Mouse (Mus musculus): Measurements from ENCODE around the gene Tmcc1. TPM values are rescaled to one million over a fixed set of nuclear protein-coding genes. Genes with fewer than 3 reads are reported as not detected.

Tmcc1 gene
- polyA plus RNA-seq, 1 experiment, result 97.7 TPM

- Histone ChIP-seq H3K4me3 (ENCODE audit: control insufficient read depth, low read depth, low read length) (no peak overlapping the region), H3K36me3 (ENCODE audit: control insufficient read depth, insufficient read depth, low read length) (no peaks in the 10 kb centered on the region), H3K27me3 (ENCODE audit: control insufficient read depth, insufficient read depth, low read length) (no peaks in the 10 kb centered on the region), H3K4me1 (ENCODE audit: control insufficient read depth, insufficient read depth, low read length) (peaks cover 21% of the 10 kb centered on the region), H3K27ac (ENCODE audit: control insufficient read depth, insufficient read depth, low read depth, low read length) (no peak overlapping the region)
- TF ChIP-seq POLR2A (IDR thresholded peaks at IDR 0.05; ENCODE audit: control insufficient read depth, low read depth, low read length), result no peak
- TF ChIP-seq CTCF (IDR thresholded peaks at IDR 0.05; ENCODE audit: control insufficient read depth, insufficient read depth, insufficient replicate concordance, low read depth, low read length), result no peak
Measured at GRCm38 (mm10) chr6:115989607-115990006, 203.7 kb downstream of the Tmcc1 start.

GRCm38 (mm10) chr6:115989032-115989431 lies 204.3 kb downstream of the Tmcc1 start:
- no peak overlapping the region for H3K4me3 ChIP-seq (ENCODE audit: control insufficient read depth, low read depth, low read length)
- TF ChIP-seq POLR2A (IDR thresholded peaks at IDR 0.05; ENCODE audit: control insufficient read depth, low read depth, low read length) (no peak), CTCF (IDR thresholded peaks at IDR 0.05; ENCODE audit: control insufficient read depth, insufficient read depth, insufficient replicate concordance, low read depth, low read length) (no peak)
- no peak overlapping the region for H3K27ac ChIP-seq (ENCODE audit: control insufficient read depth, insufficient read depth, low read depth, low read length)
- no peaks in the 10 kb centered on the region for H3K27me3 ChIP-seq (ENCODE audit: control insufficient read depth, insufficient read depth, low read length)
- no peaks in the 10 kb centered on the region for H3K36me3 ChIP-seq (ENCODE audit: control insufficient read depth, insufficient read depth, low read length)
- H3K4me1 ChIP-seq (ENCODE audit: control insufficient read depth, insufficient read depth, low read length), result peaks cover 19% of the 10 kb centered on the region

GRCm38 (mm10) chr6:115987096-115987747 lies 206.1 kb downstream of the Tmcc1 start:
- peaks cover 11% of the 10 kb centered on the region; the same call in 1 of the 2 replicates for H3K4me1 ChIP-seq (ENCODE audit: control insufficient read depth, insufficient read depth, low read length)

GRCm38 (mm10) chr6:115986472-115987095 lies 206.7 kb downstream of the Tmcc1 start:
- peaks cover 11% of the 10 kb centered on the region; the same call in 1 of the 2 replicates for H3K4me1 ChIP-seq (ENCODE audit: control insufficient read depth, insufficient read depth, low read length)
- TF ChIP-seq POLR2A (IDR thresholded peaks at IDR 0.05; ENCODE audit: control insufficient read depth, low read depth, low read length), result no peak
- no peak for TF ChIP-seq CTCF (IDR thresholded peaks at IDR 0.05; ENCODE audit: control insufficient read depth, insufficient read depth, insufficient replicate concordance, low read depth, low read length)
- no peaks in the 10 kb centered on the region for H3K27me3 ChIP-seq (ENCODE audit: control insufficient read depth, insufficient read depth, low read length)
- no peaks in the 10 kb centered on the region for H3K36me3 ChIP-seq (ENCODE audit: control insufficient read depth, insufficient read depth, low read length)
- no peak overlapping the region for H3K4me3 ChIP-seq (ENCODE audit: control insufficient read depth, low read depth, low read length)
- H3K27ac ChIP-seq (ENCODE audit: control insufficient read depth, insufficient read depth, low read depth, low read length), result peak overlapping the region; percentile 74

More at GRCm38 (mm10) chr6:115987096-115987747, 206.1 kb downstream of the Tmcc1 start:
- TF ChIP-seq CTCF (IDR thresholded peaks at IDR 0.05; ENCODE audit: control insufficient read depth, insufficient read depth, insufficient replicate concordance, low read depth, low read length), result no peak
- no peak for TF ChIP-seq POLR2A (IDR thresholded peaks at IDR 0.05; ENCODE audit: control insufficient read depth, low read depth, low read length)
- no peaks in the 10 kb centered on the region for H3K27me3 ChIP-seq (ENCODE audit: control insufficient read depth, insufficient read depth, low read length)
- no peak overlapping the region for H3K4me3 ChIP-seq (ENCODE audit: control insufficient read depth, low read depth, low read length)
- H3K27ac ChIP-seq (ENCODE audit: control insufficient read depth, insufficient read depth, low read depth, low read length), result peak overlapping the region; percentile 57; the same call in 1 of the 2 replicates
- no peaks in the 10 kb centered on the region for H3K36me3 ChIP-seq (ENCODE audit: control insufficient read depth, insufficient read depth, low read length)

GRCm38 (mm10) chr6:115985622-115986021 lies 207.7 kb downstream of the Tmcc1 start:
- Histone ChIP-seq H3K27ac (ENCODE audit: control insufficient read depth, insufficient read depth, low read depth, low read length) (no peak overlapping the region), H3K27me3 (ENCODE audit: control insufficient read depth, insufficient read depth, low read length) (no peaks in the 10 kb centered on the region), H3K4me3 (ENCODE audit: control insufficient read depth, low read depth, low read length) (no peak overlapping the region), H3K36me3 (ENCODE audit: control insufficient read depth, insufficient read depth, low read length) (no peaks in the 10 kb centered on the region), H3K4me1 (ENCODE audit: control insufficient read depth, insufficient read depth, low read length) (peaks cover 11% of the 10 kb centered on the region; the same call in 1 of the 2 replicates)
- no peak for TF ChIP-seq POLR2A (IDR thresholded peaks at IDR 0.05; ENCODE audit: control insufficient read depth, low read depth, low read length)
- no peak for TF ChIP-seq CTCF (IDR thresholded peaks at IDR 0.05; ENCODE audit: control insufficient read depth, insufficient read depth, insufficient replicate concordance, low read depth, low read length)

- peaks cover 11% of the 10 kb centered on the region; the same call in 1 of the 2 replicates for H3K4me1 ChIP-seq (ENCODE audit: control insufficient read depth, insufficient read depth, low read length)
- H3K4me3 ChIP-seq (ENCODE audit: control insufficient read depth, low read depth, low read length), result no peak overlapping the region
- H3K36me3 ChIP-seq (ENCODE audit: control insufficient read depth, insufficient read depth, low read length), result no peaks in the 10 kb centered on the region
- no peaks in the 10 kb centered on the region for H3K27me3 ChIP-seq (ENCODE audit: control insufficient read depth, insufficient read depth, low read length)
- TF ChIP-seq CTCF (IDR thresholded peaks at IDR 0.05; ENCODE audit: control insufficient read depth, insufficient read depth, insufficient replicate concordance, low read depth, low read length), result no peak
- no peak for TF ChIP-seq POLR2A (IDR thresholded peaks at IDR 0.05; ENCODE audit: control insufficient read depth, low read depth, low read length)
- H3K27ac ChIP-seq (ENCODE audit: control insufficient read depth, insufficient read depth, low read depth, low read length), result no peak overlapping the region
Measured at GRCm38 (mm10) chr6:115984580-115984979, 208.7 kb downstream of the Tmcc1 start.

- H3K4me3 ChIP-seq (ENCODE audit: control insufficient read depth, low read depth, low read length), result no peak overlapping the region
- H3K27me3 ChIP-seq (ENCODE audit: control insufficient read depth, insufficient read depth, low read length), result no peaks in the 10 kb centered on the region
- peaks cover 11% of the 10 kb centered on the region; the same call in 1 of the 2 replicates for H3K4me1 ChIP-seq (ENCODE audit: control insufficient read depth, insufficient read depth, low read length)
- TF ChIP-seq CTCF (IDR thresholded peaks at IDR 0.05; ENCODE audit: control insufficient read depth, insufficient read depth, insufficient replicate concordance, low read depth, low read length), result no peak
- TF ChIP-seq POLR2A (IDR thresholded peaks at IDR 0.05; ENCODE audit: control insufficient read depth, low read depth, low read length), result no peak
- H3K27ac ChIP-seq (ENCODE audit: control insufficient read depth, insufficient read depth, low read depth, low read length), result peak overlapping the region; percentile 5; the same call in 1 of the 2 replicates
- H3K36me3 ChIP-seq (ENCODE audit: control insufficient read depth, insufficient read depth, low read length), result no peaks in the 10 kb centered on the region
Measured at GRCm38 (mm10) chr6:115983306-115984038, 209.8 kb downstream of the Tmcc1 start.

Data from testis, adult 2 months (tissue).